Mouse (Mus musculus): ENCODE data around the gene Necap2. TPM values are rescaled to one million over a fixed set of nuclear protein-coding genes. Genes with fewer than 3 reads are reported as not detected.

Necap2 gene
- 10 to 100 TPM; 43.7 to 48.4 TPM for total RNA-seq (2021)
- long read RNA-seq, transcript Necap2-201 (8 exons, 1,906 nt), result major isoform, 45 of 63 reads
- long read RNA-seq, partial matches to known transcripts, result 1 of 63 reads
- long read RNA-seq, other reads (novel, unspliced or antisense), result 17 of 63 reads

- peak; percentile 94 to 97 for DNase-seq (ENCODE audit: low spot score in 2 of 2)
Measured at GRCm38 (mm10) chr4:141077681-141078509, at the start of gene Necap2. TSS of gene Necap2 (minus strand) at chr4:141078357.

- no peak for DNase-seq (ENCODE audit: low spot score in 2 of 2)
Measured at GRCm38 (mm10) chr4:141123065-141123464, 44.9 kb upstream of the Necap2 start.

- DNase-seq (ENCODE audit: low spot score in 2 of 2), result no peak
Measured at GRCm38 (mm10) chr4:141122663-141123062, 44.5 kb upstream of the Necap2 start.

- peak; percentile 78 to 82 for DNase-seq (ENCODE audit: low spot score in 2 of 2)
Measured at GRCm38 (mm10) chr4:141120700-141121099, 42.5 kb upstream of the Necap2 start.

- DNase-seq (ENCODE audit: low spot score in 2 of 2), result no peak
Measured at GRCm38 (mm10) chr4:141118691-141119090, 40.5 kb upstream of the Necap2 start.

- DNase-seq (ENCODE audit: low spot score in 2 of 2), result no peak
Measured at GRCm38 (mm10) chr4:141115398-141115797, 37.2 kb upstream of the Necap2 start.

- DNase-seq (ENCODE audit: low spot score in 2 of 2), result peak; percentile 66 to 67
Measured at GRCm38 (mm10) chr4:141114521-141114981, 36.4 kb upstream of the Necap2 start.

- peak in 1 of 2 experiments; percentile 42 for DNase-seq (ENCODE audit: low spot score in 2 of 2)
Measured at GRCm38 (mm10) chr4:141113831-141114230, 35.7 kb upstream of the Necap2 start.

- no peak for DNase-seq (ENCODE audit: low spot score in 2 of 2)
Measured at GRCm38 (mm10) chr4:141108196-141108732, 30.1 kb upstream of the Necap2 start.

GRCm38 (mm10) chr4:141106526-141107183 is 28.5 kb upstream of the Necap2 start:
- DNase-seq (ENCODE audit: low spot score in 2 of 2), result no peak

GRCm38 (mm10) chr4:141101855-141102254 is 23.7 kb upstream of the Necap2 start:
- peak in 1 of 2 experiments; percentile 46 for DNase-seq (ENCODE audit: low spot score in 2 of 2)

GRCm38 (mm10) chr4:141101291-141101690 is 23.1 kb upstream of the Necap2 start:
- no peak for DNase-seq (ENCODE audit: low spot score in 2 of 2)

GRCm38 (mm10) chr4:141099956-141100355 is 21.8 kb upstream of the Necap2 start:
- DNase-seq (ENCODE audit: low spot score in 2 of 2), result no peak

- DNase-seq (ENCODE audit: low spot score in 2 of 2), result no peak
Measured at GRCm38 (mm10) chr4:141098935-141099334, 20.8 kb upstream of the Necap2 start.

GRCm38 (mm10) chr4:141096710-141097109 is 18.6 kb upstream of the Necap2 start:
- no peak for DNase-seq (ENCODE audit: low spot score in 2 of 2)

- no peak for DNase-seq (ENCODE audit: low spot score in 2 of 2)
Measured at GRCm38 (mm10) chr4:141095016-141095415, 16.9 kb upstream of the Necap2 start.

- DNase-seq (ENCODE audit: low spot score in 2 of 2), result no peak
Measured at GRCm38 (mm10) chr4:141088714-141089113, 10.6 kb upstream of the Necap2 start.

- no peak for DNase-seq (ENCODE audit: low spot score in 2 of 2)
Measured at GRCm38 (mm10) chr4:141088033-141088432, 9.9 kb upstream of the Necap2 start, which contains the start of gene Spata21. TSS of gene Spata21 (plus strand) at chr4:141088333.

- DNase-seq (ENCODE audit: low spot score in 2 of 2), result no peak
Measured at GRCm38 (mm10) chr4:141086862-141087261, 8.7 kb upstream of the Necap2 start.

GRCm38 (mm10) chr4:141078510-141079137 is 467 bp upstream of the Necap2 start:
- no peak for DNase-seq (ENCODE audit: low spot score in 2 of 2)
